Mouse (Mus musculus): ENCODE data around the gene Ttpal. TPM values are rescaled to one million over a fixed set of nuclear protein-coding genes. Genes with fewer than 3 reads are reported as not detected.

The Ttpal gene
- polyA plus RNA-seq, 1 experiment from 2014 or later = 19.9 TPM

DNA sequence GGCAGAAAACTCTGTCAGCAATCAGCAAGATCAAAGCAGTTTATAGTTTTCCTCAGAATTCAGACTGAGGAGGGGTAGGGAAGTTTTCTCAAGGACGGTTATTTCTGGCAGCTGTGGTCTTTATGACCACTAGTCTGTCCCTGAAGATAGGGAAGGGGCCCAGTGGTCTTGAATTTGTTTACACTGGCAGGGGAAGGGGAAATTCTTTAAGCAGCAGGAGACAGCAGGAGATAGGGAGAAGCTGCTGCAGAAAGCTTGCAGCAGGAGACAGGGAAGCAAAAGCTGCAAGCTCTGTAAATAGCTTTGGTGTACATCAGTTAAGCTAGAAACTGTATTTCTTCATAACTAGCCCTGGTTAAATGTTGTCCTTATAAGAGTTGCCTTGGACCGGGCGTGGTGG, 39.6 kb downstream of the Ttpal start:
- no peak overlapping the region for H3K4me2 ChIP-seq (replicated peaks; ENCODE audit: low read depth)
- ATAC-seq (ENCODE audit: low FRiP score, low TSS enrichment) = no peak
- H3K36me3 ChIP-seq (ENCODE audit: control insufficient read depth, insufficient read depth, low read length) = 0 out of 2 replicates have a peak, but pooled peaks cover 1% of the 10 kb centered on the region

DNA sequence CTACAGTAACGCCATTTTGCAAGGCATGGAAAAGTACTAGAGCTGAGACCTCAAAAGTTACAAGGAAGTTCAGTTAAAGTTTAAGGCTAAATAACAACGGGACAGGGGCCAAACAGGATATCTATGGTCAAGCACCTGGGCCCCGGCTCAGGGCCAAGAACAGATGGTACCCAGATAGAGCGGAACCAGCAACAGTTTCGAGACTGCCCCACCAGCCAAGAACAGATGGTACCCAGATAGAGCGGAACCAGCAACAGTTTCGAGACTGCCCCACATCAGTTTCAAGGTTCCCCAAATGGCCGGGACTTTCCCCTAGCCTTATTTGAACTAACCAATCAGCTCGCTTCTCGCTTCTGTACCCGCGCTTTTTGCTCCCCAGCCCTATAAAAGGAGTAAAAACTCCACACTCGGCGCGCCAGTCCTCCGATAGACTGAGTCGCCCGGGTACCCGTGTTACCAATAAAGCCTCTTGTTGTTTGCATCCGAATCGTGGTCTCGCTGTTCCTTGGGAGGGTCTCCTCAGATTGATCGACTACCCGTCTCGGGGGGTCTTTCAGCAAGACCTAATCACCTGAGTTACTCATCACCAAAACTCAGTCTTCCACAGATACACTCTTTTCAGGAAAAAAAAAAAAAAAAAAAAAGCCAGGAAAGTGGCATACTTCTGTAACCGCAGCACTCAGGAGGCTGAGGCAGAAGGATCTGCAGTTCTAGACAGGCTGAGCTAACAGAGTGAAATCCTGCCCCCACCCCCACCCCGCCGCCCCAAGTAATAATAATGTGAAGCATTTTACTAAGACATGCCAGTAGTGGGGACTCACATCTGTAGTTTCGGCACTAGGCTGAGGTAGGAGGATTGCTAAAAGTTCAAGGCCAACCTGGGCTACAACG, 40.8 kb downstream of the Ttpal start:
- Histone ChIP-seq H3K9ac (ENCODE audit: low read length) (no peak overlapping the region), H3K4me1 (replicated peaks; ENCODE audit: control insufficient read depth, insufficient read depth) (no peaks in the 10 kb centered on the region), H3K9me3 (ENCODE audit: control insufficient read depth, low read length) (no peaks in the 10 kb centered on the region), H3K4me3 (ENCODE audit: low read depth, low read length) (peak overlapping the region; percentile 87; the same call in 1 of the 2 replicates), H3K4me2 (replicated peaks; ENCODE audit: low read depth) (peak overlapping the region; percentile 65), H3K36me3 (ENCODE audit: control insufficient read depth, insufficient read depth, low read length) (no peaks in the 10 kb centered on the region), H3K27ac (replicated peaks) (no peak overlapping the region; the same call in 1 of the 2 replicates), H3K27me3 (ENCODE audit: control insufficient read depth, insufficient read depth, low read length) (no peaks in the 10 kb centered on the region)
- DNase-seq (ENCODE audit: low spot score) (peak; percentile 28), ATAC-seq (ENCODE audit: low FRiP score, low TSS enrichment) (no peak)
- no peak for TF ChIP-seq EP300 (optimal IDR thresholded peaks at IDR 0.05)
- no peak for TF ChIP-seq CTCF (IDR thresholded peaks at IDR 0.05; ENCODE audit: low read depth)
- WGBS = 87% methylated on average over 30 of the region's 30 CpGs

More for the DNA sequence above, 39.6 kb downstream of the Ttpal start:
- WGBS = 55% methylated on average over 3 of the region's 3 CpGs
- TF ChIP-seq EP300 (optimal IDR thresholded peaks at IDR 0.05) (no peak), CTCF (IDR thresholded peaks at IDR 0.05; ENCODE audit: low read depth) (no peak)
- no peak for DNase-seq (ENCODE audit: low spot score)
- no peak overlapping the region for H3K9ac ChIP-seq (ENCODE audit: low read length)
- H3K9me3 ChIP-seq (ENCODE audit: control insufficient read depth, low read length) = no peaks in the 10 kb centered on the region
- no peak overlapping the region for H3K4me3 ChIP-seq (ENCODE audit: low read depth, low read length)
- H3K27ac ChIP-seq (replicated peaks) = no peak overlapping the region
- no peaks in the 10 kb centered on the region for H3K27me3 ChIP-seq (ENCODE audit: control insufficient read depth, insufficient read depth, low read length)
- no peaks in the 10 kb centered on the region for H3K4me1 ChIP-seq (replicated peaks; ENCODE audit: control insufficient read depth, insufficient read depth)

DNA sequence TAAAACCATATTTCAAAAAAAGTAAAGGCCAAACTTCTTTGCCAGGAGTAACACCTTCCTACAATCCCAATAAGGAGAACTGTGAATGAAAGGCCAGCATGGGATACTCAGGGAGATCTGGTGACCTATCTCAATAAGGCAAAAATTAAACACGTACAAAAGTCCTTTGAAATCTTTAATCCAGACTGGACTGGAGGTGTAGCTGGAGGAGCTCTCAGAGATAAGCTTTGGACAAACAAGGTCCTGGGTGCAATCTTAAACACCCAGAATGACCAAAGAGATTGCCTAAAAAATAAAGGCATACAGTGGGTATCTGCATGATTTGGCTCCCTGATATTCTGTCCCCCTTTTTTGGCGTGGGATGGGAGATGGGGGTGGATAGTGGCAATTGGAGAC, 41.5 kb downstream of the Ttpal start:
- Histone ChIP-seq H3K9ac (ENCODE audit: low read length) (peak overlapping the region; percentile 97; the same call in 1 of the 2 replicates), H3K27ac (replicated peaks) (peak overlapping the region; percentile 100; the same call in 1 of the 2 replicates)
- TF ChIP-seq EP300 (optimal IDR thresholded peaks at IDR 0.05) (no peak), CTCF (IDR thresholded peaks at IDR 0.05; ENCODE audit: low read depth) (no peak)

DNA sequence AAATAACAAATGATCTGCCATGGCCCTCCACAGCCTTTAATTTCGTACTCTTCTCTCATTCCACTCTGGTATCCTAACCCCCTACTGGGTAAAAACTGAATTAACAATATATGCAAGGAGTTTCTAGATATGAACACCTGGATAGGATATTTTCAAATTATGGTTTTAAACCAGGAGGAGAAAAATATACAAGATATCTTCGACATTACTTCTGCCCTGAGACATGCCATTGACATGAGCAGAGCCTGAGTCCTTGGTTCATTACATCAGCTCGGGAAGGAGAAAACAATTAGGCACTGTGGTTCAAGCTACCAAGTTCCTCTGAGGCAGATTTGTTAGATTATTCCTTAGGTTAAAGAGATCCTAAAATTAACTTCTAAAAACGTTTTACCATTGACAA, 41.9 kb downstream of the Ttpal start:
- Histone ChIP-seq H3K9me3 (ENCODE audit: control insufficient read depth, low read length) (no peaks in the 10 kb centered on the region), H3K36me3 (ENCODE audit: control insufficient read depth, insufficient read depth, low read length) (no peaks in the 10 kb centered on the region), H3K27me3 (ENCODE audit: control insufficient read depth, insufficient read depth, low read length) (no peaks in the 10 kb centered on the region), H3K4me1 (replicated peaks; ENCODE audit: control insufficient read depth, insufficient read depth) (no peaks in the 10 kb centered on the region), H3K9ac (ENCODE audit: low read length) (peak overlapping the region; percentile 97), H3K27ac (replicated peaks) (peak overlapping the region; percentile 100), H3K4me3 (ENCODE audit: low read depth, low read length) (peak overlapping the region; percentile 87), H3K4me2 (replicated peaks; ENCODE audit: low read depth) (peak overlapping the region; percentile 65)
- DNase-seq (ENCODE audit: low spot score) = no peak
- ATAC-seq (ENCODE audit: low FRiP score, low TSS enrichment) = no peak
- 9% methylated on average over 4 of the region's 4 CpGs for WGBS
- TF ChIP-seq EP300 (optimal IDR thresholded peaks at IDR 0.05) = no peak
- peak; percentile 45 for TF ChIP-seq CTCF (IDR thresholded peaks at IDR 0.05; ENCODE audit: low read depth)

More for the DNA sequence above, 41.5 kb downstream of the Ttpal start:
- Histone ChIP-seq H3K36me3 (ENCODE audit: control insufficient read depth, insufficient read depth, low read length) (no peaks in the 10 kb centered on the region), H3K27me3 (ENCODE audit: control insufficient read depth, insufficient read depth, low read length) (no peaks in the 10 kb centered on the region), H3K4me1 (replicated peaks; ENCODE audit: control insufficient read depth, insufficient read depth) (no peaks in the 10 kb centered on the region), H3K4me3 (ENCODE audit: low read depth, low read length) (peak overlapping the region; percentile 87), H3K4me2 (replicated peaks; ENCODE audit: low read depth) (peak overlapping the region; percentile 65), H3K9me3 (ENCODE audit: control insufficient read depth, low read length) (no peaks in the 10 kb centered on the region)
- no peak for DNase-seq (ENCODE audit: low spot score)
- ATAC-seq (ENCODE audit: low FRiP score, low TSS enrichment) = no peak
- WGBS = 68% methylated on average over 2 of the region's 2 CpGs

DNA sequence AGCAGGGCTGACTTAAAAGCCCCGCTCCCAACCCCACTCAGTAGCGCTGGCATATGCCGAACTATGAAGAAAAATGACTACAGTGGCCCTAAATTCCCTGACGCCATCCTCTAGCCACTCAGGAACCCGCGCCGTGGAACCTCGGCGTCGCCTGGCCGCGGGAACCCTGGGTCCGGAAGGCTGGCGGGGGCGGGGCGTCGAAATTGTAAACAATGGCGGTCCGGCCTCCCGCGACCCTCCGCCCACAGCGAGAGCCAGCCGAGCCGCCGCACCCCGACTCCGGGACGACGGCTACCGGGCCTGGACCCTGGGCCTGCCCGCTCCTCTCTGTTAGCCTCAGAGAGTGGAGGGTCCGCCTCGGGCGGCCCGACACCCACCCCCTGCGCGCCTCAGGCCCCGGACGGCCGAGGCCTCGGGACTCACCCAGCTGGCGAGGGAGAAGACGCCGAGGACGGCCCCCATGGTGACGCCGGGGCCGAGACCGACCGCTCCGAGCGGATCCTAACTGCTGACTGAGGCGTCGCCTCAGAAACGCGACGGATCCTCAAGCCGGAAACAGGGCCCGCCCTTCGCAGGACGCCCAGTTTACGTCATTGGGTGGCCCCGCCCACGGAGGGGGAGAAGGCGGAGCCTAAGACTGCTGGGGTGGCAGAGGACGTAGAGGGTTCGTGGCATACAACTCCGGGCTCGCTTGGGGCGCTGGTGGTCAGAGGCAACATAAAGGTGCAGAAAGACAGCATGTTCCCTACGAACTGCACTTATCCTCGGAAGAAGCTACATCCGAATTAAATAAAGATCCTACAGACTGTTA, 42.7 kb downstream of the Ttpal start, which contains the start of gene Serinc3:
Serinc3 (minus strand) TSS at position 557 of the 811 bp plus-strand sequence.
- Histone ChIP-seq H3K9me3 (ENCODE audit: control insufficient read depth, low read length) (no peaks in the 10 kb centered on the region), H3K27ac (replicated peaks) (peak within 1 kb of the TSS; percentile 100), H3K9ac (ENCODE audit: low read length) (peak within 1 kb of the TSS; percentile 97), H3K27me3 (ENCODE audit: control insufficient read depth, insufficient read depth, low read length) (no peaks in the 10 kb centered on the region), H3K4me3 (ENCODE audit: low read depth, low read length) (peak within 1 kb of the TSS; percentile 87), H3K36me3 (ENCODE audit: control insufficient read depth, insufficient read depth, low read length) (no peaks in the 10 kb centered on the region), H3K4me1 (replicated peaks; ENCODE audit: control insufficient read depth, insufficient read depth) (no peaks in the 10 kb centered on the region), H3K4me2 (replicated peaks; ENCODE audit: low read depth) (peak within 1 kb of the TSS; percentile 65)
- ATAC-seq (ENCODE audit: low FRiP score, low TSS enrichment) = peak; percentile 97
- peak; percentile 99 for DNase-seq (ENCODE audit: low spot score)
- under 1% methylated on average over 68 of the region's 74 CpGs for WGBS
- TF ChIP-seq CTCF (IDR thresholded peaks at IDR 0.05; ENCODE audit: low read depth) = peak; percentile 71
- no peak for TF ChIP-seq EP300 (optimal IDR thresholded peaks at IDR 0.05)

All from stomach, postnatal 0 days (tissue).